Mouse (Mus musculus): ENCODE measurements around the gene Dnah1.

- TF ChIP-seq CTCF (IDR thresholded peaks at IDR 0.05; ENCODE audit: low read depth) (no peak), EP300 (optimal IDR thresholded peaks at IDR 0.05) (no peak)
Observed at GRCm38 (mm10) chr14:31329741-31330140, 6.0 kb upstream of the Dnah1 start.

Data from stomach, postnatal 0 days (tissue).